19 mouse cellular contexts compared by ENCODE assay signal in the genomic region with DNA sequence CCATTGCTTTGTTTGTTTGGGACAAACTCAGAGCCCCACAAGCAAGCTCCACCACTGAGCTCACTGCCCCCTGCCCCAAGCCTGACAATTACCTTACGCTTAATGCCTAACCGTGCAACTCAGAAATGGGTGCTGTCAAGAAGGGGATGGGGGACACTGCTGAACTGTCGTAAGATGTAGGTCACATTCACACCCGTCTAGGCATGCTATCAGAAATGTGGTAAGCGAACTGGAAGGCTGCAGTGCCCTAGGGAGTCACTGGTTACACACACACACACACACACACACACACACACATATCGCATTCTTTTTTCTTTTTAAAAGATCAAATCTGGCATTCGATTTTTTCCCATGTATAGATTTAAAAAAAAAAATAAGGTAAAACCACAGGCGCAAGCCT. TPM values are rescaled to one million over a fixed set of nuclear protein-coding genes. Genes with fewer than 3 reads are reported as not detected.
DNase-seq lines count a peak whose midpoint lies in the region; ATAC-seq and TF ChIP-seq lines count a peak whose summit lies in the region.
"Had no signal": no experiment of that assay in that cellular context is flagged by ENCODE, and none has a peak within 500 bp of the region (broad histone marks: within the 10 kb centered on the region; RNA-seq: fewer than 3 reads in every experiment).

No protein-coding gene starts in this region.

- peaks cover 50% of the 10 kb centered on the region for H3K4me1 ChIP-seq in kidney, embryonic 15.5 days
- H3K4me1 ChIP-seq in midbrain, postnatal 0 days (ENCODE audit: insufficient read depth, low read length): peaks cover 7% of the 10 kb centered on the region; the same call in 1 of the 2 replicates
- peaks cover 57% of the 10 kb centered on the region for H3K4me1 ChIP-seq in midbrain, embryonic 10.5 days
- H3K4me1 ChIP-seq in intestine, embryonic 15.5 days (replicated peaks): peaks cover 28% of the 10 kb centered on the region
- H3K4me1 ChIP-seq in heart, adult 2 months (ENCODE audit: control insufficient read depth, insufficient read depth, low read length): 0 out of 2 replicates have a peak, but pooled peaks cover 2% of the 10 kb centered on the region

- no peak for DNase-seq in kidney, postnatal 14 days
- DNase-seq in midbrain, postnatal 0 days (ENCODE audit: low spot score): no peak
- no peak for DNase-seq in midbrain, embryonic 10.5 days (ENCODE audit: low spot score)
- peak; percentile 81 for DNase-seq in retina, postnatal 1 day
- DNase-seq in heart, adult 2 months: no peak
- DNase-seq in cerebellum, postnatal 14 days: no peak
- DNase-seq: adrenal gland, adult 8-10 months; cerebellum, adult 11-12 months; gastrocnemius, adult 2 months; heart, postnatal 10 days; lung, postnatal 14 days; right cerebral cortex, postnatal 4 days; thymus, postnatal 14 days had no signal

- H3K4me2 ChIP-seq in kidney, embryonic 15.5 days: peak overlapping the region; percentile 88
- H3K4me2 ChIP-seq in midbrain, postnatal 0 days (ENCODE audit: low read depth, low read length, poor library complexity, severe bottlenecking): peak overlapping the region; percentile 89; the same call in 1 of the 2 replicates
- H3K4me2 ChIP-seq in intestine, embryonic 15.5 days (replicated peaks): 0 out of 2 replicates have a peak overlapping the region, but pooled peaks have one; percentile 92
- H3K4me2 ChIP-seq: liver, embryonic 12.5 days had no signal

- H3K4me3 ChIP-seq in kidney, embryonic 15.5 days (replicated peaks): peak overlapping the region; percentile 71
- H3K4me3 ChIP-seq in midbrain, postnatal 0 days (ENCODE audit: low read depth, low read length): no peak overlapping the region
- H3K4me3 ChIP-seq in midbrain, embryonic 10.5 days: no peak overlapping the region
- H3K4me3 ChIP-seq in intestine, embryonic 15.5 days (replicated peaks): no peak overlapping the region
- no peak overlapping the region for H3K4me3 ChIP-seq in heart, adult 2 months
- H3K4me3 ChIP-seq: erythroblast, embryonic 14.5 days; liver, embryonic 12.5 days; midbrain, embryonic 12.5 days had no signal

- H3K36me3 ChIP-seq in kidney, embryonic 15.5 days: peaks cover 16% of the 10 kb centered on the region; the same call in 1 of the 2 replicates
- no peaks in the 10 kb centered on the region for H3K36me3 ChIP-seq in midbrain, postnatal 0 days (ENCODE audit: insufficient read depth, low read length)
- peaks cover 7% of the 10 kb centered on the region; the same call in 1 of the 2 replicates for H3K36me3 ChIP-seq in midbrain, embryonic 10.5 days
- no peaks in the 10 kb centered on the region for H3K36me3 ChIP-seq in intestine, embryonic 15.5 days
- no peaks in the 10 kb centered on the region for H3K36me3 ChIP-seq in heart, adult 2 months (ENCODE audit: control insufficient read depth, insufficient read depth, low read length)
- H3K36me3 ChIP-seq: liver, embryonic 12.5 days; midbrain, embryonic 12.5 days had no signal

- no peak for TF ChIP-seq POLR2A in heart, adult 2 months (IDR thresholded peaks at IDR 0.05; ENCODE audit: insufficient read depth, low read depth, low read length)

- H3K27ac ChIP-seq in kidney, embryonic 15.5 days: no peak overlapping the region
- no peak overlapping the region for H3K27ac ChIP-seq in midbrain, postnatal 0 days (ENCODE audit: low read depth, low read length)
- no peak overlapping the region for H3K27ac ChIP-seq in midbrain, embryonic 10.5 days (replicated peaks)
- H3K27ac ChIP-seq in intestine, embryonic 15.5 days: no peak overlapping the region
- no peak overlapping the region for H3K27ac ChIP-seq in heart, adult 2 months
- H3K27ac ChIP-seq: gastrocnemius, adult 2 months; liver, embryonic 12.5 days; midbrain, embryonic 12.5 days had no signal

- no peak overlapping the region; the same call in 1 of the 2 replicates for H3K9ac ChIP-seq in kidney, embryonic 15.5 days
- H3K9ac ChIP-seq in midbrain, postnatal 0 days (replicated peaks; ENCODE audit: low read length, poor library complexity, severe bottlenecking): no peak overlapping the region
- no peak overlapping the region for H3K9ac ChIP-seq in intestine, embryonic 15.5 days
- H3K9ac ChIP-seq in heart, adult 2 months (ENCODE audit: low read depth, low read length): no peak overlapping the region
- H3K9ac ChIP-seq: liver, embryonic 12.5 days; midbrain, embryonic 12.5 days had no signal

- ATAC-seq in kidney, embryonic 15.5 days (replicated peaks; ENCODE audit: low FRiP score): no peak
- ATAC-seq in midbrain, postnatal 0 days (ENCODE audit: low FRiP score): no peak
- ATAC-seq in intestine, embryonic 15.5 days: no peak
- ATAC-seq: forebrain, embryonic 16.5 days; liver, embryonic 12.5 days had no signal

- intact Hi-C loops in heart, adult 2 months (cut with DNase I): loop anchor here (5.0 kb wide), 2 partner anchors 56 to 91 kb away; no protein-coding TSS in a partner anchor

- 55% methylated on average over 8 of the region's 8 CpGs for WGBS in kidney, embryonic 15.5 days
- WGBS in midbrain, postnatal 0 days: 85% methylated on average over 8 of the region's 8 CpGs
- 83% methylated on average over 8 of the region's 8 CpGs for WGBS in midbrain, embryonic 10.5 days
- WGBS in intestine, embryonic 15.5 days: 81% methylated on average over 8 of the region's 8 CpGs
- 82% methylated on average over 8 of the region's 8 CpGs for WGBS in heart, adult 2 months

- no peaks in the 10 kb centered on the region for H3K79me2 ChIP-seq in heart, adult 2 months (replicated peaks; ENCODE audit: control insufficient read depth, insufficient read depth, low read length)

- TF ChIP-seq EP300 in heart, adult 2 months (IDR thresholded peaks at IDR 0.05; ENCODE audit: insufficient read depth, low read depth, low read length): no peak

- no peak for TF ChIP-seq CTCF in midbrain, postnatal 0 days (IDR thresholded peaks at IDR 0.05)
- TF ChIP-seq CTCF in heart, adult 2 months (IDR thresholded peaks at IDR 0.05): no peak

- no peaks in the 10 kb centered on the region for H3K9me3 ChIP-seq in kidney, embryonic 15.5 days (replicated peaks)
- H3K9me3 ChIP-seq in midbrain, postnatal 0 days (ENCODE audit: low read length): no peaks in the 10 kb centered on the region
- no peaks in the 10 kb centered on the region for H3K9me3 ChIP-seq in midbrain, embryonic 10.5 days (replicated peaks)
- no peaks in the 10 kb centered on the region for H3K9me3 ChIP-seq in intestine, embryonic 15.5 days
- H3K9me3 ChIP-seq: liver, embryonic 12.5 days; midbrain, embryonic 12.5 days had no signal

- H3K27me3 ChIP-seq in kidney, embryonic 15.5 days: peaks cover 22% of the 10 kb centered on the region
- peaks cover 23% of the 10 kb centered on the region for H3K27me3 ChIP-seq in midbrain, postnatal 0 days (ENCODE audit: insufficient read depth, low read length)
- H3K27me3 ChIP-seq in midbrain, embryonic 10.5 days (ENCODE audit: low read depth, poor library complexity, severe bottlenecking): peaks cover 62% of the 10 kb centered on the region
- peaks cover 32% of the 10 kb centered on the region for H3K27me3 ChIP-seq in intestine, embryonic 15.5 days (replicated peaks)
- no peaks in the 10 kb centered on the region for H3K27me3 ChIP-seq in heart, adult 2 months (ENCODE audit: control insufficient read depth, insufficient read depth, low read length)

RNA-seq across cellular contexts. Expression of gene Tril, which starts 4.0 kb away (rescaled TPM):
- polyA plus RNA-seq in kidney, embryonic 15.5 days (2015; fragmentation: Nextera tagmentation; extraction: Ambion mirVana): 88.9 and 93.8 TPM in 2 replicates
- 48.4 and 55.6 TPM in 2 replicates for total RNA-seq in midbrain, postnatal 0 days (2014; rRNA removed)
- polyA plus RNA-seq in midbrain, postnatal 0 days (2015; fragmentation: Nextera tagmentation; extraction: Ambion mirVana): 25.9 and 26.7 TPM in 2 replicates
- polyA plus RNA-seq in midbrain, embryonic 10.5 days (2016; fragmentation: Nextera tagmentation; extraction: Ambion mirVana): 32.7 and 35.2 TPM in 2 replicates
- 14.6 and 17.4 TPM in 2 replicates for polyA plus RNA-seq in intestine, embryonic 15.5 days (2015; fragmentation: Nextera tagmentation; extraction: Ambion mirVana)
- 1 to 10 TPM; 3.3 to 3.9 TPM for total RNA-seq in heart, adult 2 months (2021)
- 4.4 and 5.1 TPM in 2 replicates for polyA plus RNA-seq in heart, adult 2 months (2012; rRNA removed)
- polyA plus RNA-seq: erythroblast, embryonic 14.5 days had no signal
